Mouse (Mus musculus): Measurements from ENCODE around the gene Macf1.

GRCm38 (mm10) chr4:123555251-123555650 is 128.9 kb downstream of the Macf1 start:
- no peak for TF ChIP-seq CTCF (IDR thresholded peaks at IDR 0.05; ENCODE audit: extremely low read depth, insufficient read depth, low read length)
- no peak for TF ChIP-seq POLR2A (IDR thresholded peaks at IDR 0.05; ENCODE audit: extremely low read depth, insufficient read depth, low read length)
